Mouse (Mus musculus): ENCODE results near the gene Zfp687. TPM values are rescaled to one million over a fixed set of nuclear protein-coding genes. Genes with fewer than 3 reads are reported as not detected.
"Not testable (repeated sequence)": the region's sequence is repeated elsewhere in the genome, so short reads cannot be mapped to it uniquely, and the experiment has no call there.

Zfp687 gene
- polyA plus RNA-seq, 1 experiment from 2014 or later, result 40.8 TPM

- H3K9me3 ChIP-seq (replicated peaks), result no peaks in the 10 kb centered on the region
- H3K27ac ChIP-seq, result peak overlapping the region; percentile 88; the same call in 1 of the 2 replicates
- DNase-seq (ENCODE audit: low spot score), result no peak
- H3K27me3 ChIP-seq (ENCODE audit: low read depth, poor library complexity, severe bottlenecking), result no peaks in the 10 kb centered on the region
- 16% methylated on average over 3 of the region's 3 CpGs for WGBS
- peak overlapping the region; percentile 85 for H3K4me3 ChIP-seq
- H3K4me1 ChIP-seq, result peaks cover 11% of the 10 kb centered on the region
- H3K36me3 ChIP-seq, result peaks cover 38% of the 10 kb centered on the region
Measured at GRCm38 (mm10) chr3:95041625-95042024, 26.4 kb upstream of the Zfp687 start.

- WGBS, result 80% methylated on average over 3 of the region's 3 CpGs
- peaks cover 60% of the 10 kb centered on the region for H3K36me3 ChIP-seq
Measured at GRCm38 (mm10) chr3:95029953-95030352, 14.7 kb upstream of the Zfp687 start.

GRCm38 (mm10) chr3:95029291-95029827 lies 14.1 kb upstream of the Zfp687 start:
- H3K9me3 ChIP-seq (replicated peaks); H3K27me3 ChIP-seq (ENCODE audit: low read depth, poor library complexity, severe bottlenecking); H3K4me3 ChIP-seq; H3K27ac ChIP-seq; DNase-seq (ENCODE audit: low spot score): not testable (repeated sequence)
- WGBS, result 77% methylated on average over 3 of the region's 3 CpGs
- Histone ChIP-seq H3K36me3 (peaks cover 54% of the 10 kb centered on the region), H3K4me1 (peaks cover 20% of the 10 kb centered on the region)

More at GRCm38 (mm10) chr3:95029953-95030352, 14.7 kb upstream of the Zfp687 start:
- H3K4me1 ChIP-seq, result peaks cover 14% of the 10 kb centered on the region
- no peak for DNase-seq (ENCODE audit: low spot score)
- H3K27me3 ChIP-seq (ENCODE audit: low read depth, poor library complexity, severe bottlenecking), result no peaks in the 10 kb centered on the region
- H3K4me3 ChIP-seq, result no peak overlapping the region
- H3K9me3 ChIP-seq (replicated peaks), result no peaks in the 10 kb centered on the region
- no peak overlapping the region for H3K27ac ChIP-seq

GRCm38 (mm10) chr3:95028603-95029002 lies 13.4 kb upstream of the Zfp687 start:
- Histone ChIP-seq H3K27ac (no peak overlapping the region), H3K36me3 (peaks cover 46% of the 10 kb centered on the region), H3K9me3 (replicated peaks) (no peaks in the 10 kb centered on the region), H3K4me1 (peaks cover 23% of the 10 kb centered on the region), H3K27me3 (ENCODE audit: low read depth, poor library complexity, severe bottlenecking) (no peaks in the 10 kb centered on the region), H3K4me3 (no peak overlapping the region)
- no peak for DNase-seq (ENCODE audit: low spot score)
- WGBS, result 92% methylated on average over 3 of the region's 3 CpGs

- no peak overlapping the region for H3K27ac ChIP-seq
- 65% methylated on average over 5 of the region's 5 CpGs for WGBS
- no peak for DNase-seq (ENCODE audit: low spot score)
Measured at GRCm38 (mm10) chr3:95027701-95028100, 12.5 kb upstream of the Zfp687 start.

GRCm38 (mm10) chr3:95027057-95027645 lies 11.9 kb upstream of the Zfp687 start:
- Histone ChIP-seq H3K4me1 (peaks cover 23% of the 10 kb centered on the region), H3K36me3 (peaks cover 32% of the 10 kb centered on the region), H3K27ac (no peak overlapping the region), H3K9me3 (replicated peaks) (no peaks in the 10 kb centered on the region), H3K27me3 (ENCODE audit: low read depth, poor library complexity, severe bottlenecking) (no peaks in the 10 kb centered on the region), H3K4me3 (no peak overlapping the region)
- 54% methylated on average over 5 of the region's 5 CpGs for WGBS
- no peak for DNase-seq (ENCODE audit: low spot score)

More at GRCm38 (mm10) chr3:95027701-95028100, 12.5 kb upstream of the Zfp687 start:
- Histone ChIP-seq H3K4me1 (peaks cover 23% of the 10 kb centered on the region), H3K27me3 (ENCODE audit: low read depth, poor library complexity, severe bottlenecking) (no peaks in the 10 kb centered on the region), H3K9me3 (replicated peaks) (no peaks in the 10 kb centered on the region), H3K4me3 (no peak overlapping the region), H3K36me3 (peaks cover 37% of the 10 kb centered on the region)

- Histone ChIP-seq H3K27ac (no peak overlapping the region), H3K36me3 (peaks cover 13% of the 10 kb centered on the region), H3K9me3 (replicated peaks) (no peaks in the 10 kb centered on the region), H3K4me3 (no peak overlapping the region), H3K27me3 (ENCODE audit: low read depth, poor library complexity, severe bottlenecking) (no peaks in the 10 kb centered on the region), H3K4me1 (peaks cover 23% of the 10 kb centered on the region)
- 53% methylated on average over 5 of the region's 5 CpGs for WGBS
- DNase-seq (ENCODE audit: low spot score), result no peak
Measured at GRCm38 (mm10) chr3:95025202-95025601, 10.0 kb upstream of the Zfp687 start.

GRCm38 (mm10) chr3:95024551-95024950 lies 9.3 kb upstream of the Zfp687 start:
- no peaks in the 10 kb centered on the region for H3K9me3 ChIP-seq (replicated peaks)
- H3K4me3 ChIP-seq, result no peak overlapping the region
- no peak for DNase-seq (ENCODE audit: low spot score)
- WGBS, result 41% methylated on average over 11 of the region's 11 CpGs
- H3K27ac ChIP-seq, result 0 out of 2 replicates have a peak overlapping the region, but pooled peaks have one; percentile 31
- no peaks in the 10 kb centered on the region for H3K27me3 ChIP-seq (ENCODE audit: low read depth, poor library complexity, severe bottlenecking)
- peaks cover 6% of the 10 kb centered on the region; the same call in 1 of the 2 replicates for H3K36me3 ChIP-seq
- peaks cover 23% of the 10 kb centered on the region for H3K4me1 ChIP-seq

GRCm38 (mm10) chr3:95020956-95021355 lies 5.7 kb upstream of the Zfp687 start:
- WGBS, result 93% methylated on average over 5 of the region's 5 CpGs
- H3K4me3 ChIP-seq; H3K36me3 ChIP-seq; DNase-seq (ENCODE audit: low spot score); H3K9me3 ChIP-seq (replicated peaks); H3K27ac ChIP-seq; H3K27me3 ChIP-seq (ENCODE audit: low read depth, poor library complexity, severe bottlenecking): not testable (repeated sequence)
- H3K4me1 ChIP-seq, result peaks cover 24% of the 10 kb centered on the region

- Histone ChIP-seq H3K27ac (no peak overlapping the region), H3K4me3 (no peak overlapping the region), H3K27me3 (ENCODE audit: low read depth, poor library complexity, severe bottlenecking) (no peaks in the 10 kb centered on the region), H3K9me3 (replicated peaks) (no peaks in the 10 kb centered on the region), H3K36me3 (no peaks in the 10 kb centered on the region), H3K4me1 (peaks cover 22% of the 10 kb centered on the region)
- DNase-seq (ENCODE audit: low spot score), result no peak
- 85% methylated on average over 2 of the region's 2 CpGs for WGBS
Measured at GRCm38 (mm10) chr3:95018741-95019140, 3.5 kb upstream of the Zfp687 start.

- H3K4me1 ChIP-seq, result peaks cover 33% of the 10 kb centered on the region
- peak overlapping the region; percentile 85 for H3K4me3 ChIP-seq
- DNase-seq (ENCODE audit: low spot score), result no peak
- H3K27ac ChIP-seq, result peak overlapping the region; percentile 96
- H3K9me3 ChIP-seq (replicated peaks), result no peaks in the 10 kb centered on the region
- H3K36me3 ChIP-seq, result peaks cover 17% of the 10 kb centered on the region
- 5% methylated on average over 21 of the region's 21 CpGs for WGBS
- H3K27me3 ChIP-seq (ENCODE audit: low read depth, poor library complexity, severe bottlenecking), result no peaks in the 10 kb centered on the region
Measured at GRCm38 (mm10) chr3:95016532-95017056, 1.3 kb upstream of the Zfp687 start.

GRCm38 (mm10) chr3:95015891-95016531 lies 763 bp upstream of the Zfp687 start:
- peak; percentile 94 for DNase-seq (ENCODE audit: low spot score)
- Histone ChIP-seq H3K27me3 (ENCODE audit: low read depth, poor library complexity, severe bottlenecking) (no peaks in the 10 kb centered on the region), H3K27ac (peak overlapping the region; percentile 96), H3K4me3 (peak overlapping the region; percentile 85), H3K36me3 (peaks cover 23% of the 10 kb centered on the region), H3K4me1 (peaks cover 33% of the 10 kb centered on the region), H3K9me3 (replicated peaks) (no peaks in the 10 kb centered on the region)
- WGBS, result under 1% methylated on average over 40 of the region's 40 CpGs
